Mouse (Mus musculus): Measurements from ENCODE around the gene Gemin6. TPM values are rescaled to one million over a fixed set of nuclear protein-coding genes. Genes with fewer than 3 reads are reported as not detected.
"Not testable (repeated sequence)": the region's sequence is repeated elsewhere in the genome, so short reads cannot be mapped to it uniquely, and the experiment has no call there.

Gemin6 gene
- polyA plus RNA-seq (2015; fragmentation: Nextera tagmentation; extraction: Ambion mirVana): 35.6 and 36.5 TPM in 2 replicates

DNA sequence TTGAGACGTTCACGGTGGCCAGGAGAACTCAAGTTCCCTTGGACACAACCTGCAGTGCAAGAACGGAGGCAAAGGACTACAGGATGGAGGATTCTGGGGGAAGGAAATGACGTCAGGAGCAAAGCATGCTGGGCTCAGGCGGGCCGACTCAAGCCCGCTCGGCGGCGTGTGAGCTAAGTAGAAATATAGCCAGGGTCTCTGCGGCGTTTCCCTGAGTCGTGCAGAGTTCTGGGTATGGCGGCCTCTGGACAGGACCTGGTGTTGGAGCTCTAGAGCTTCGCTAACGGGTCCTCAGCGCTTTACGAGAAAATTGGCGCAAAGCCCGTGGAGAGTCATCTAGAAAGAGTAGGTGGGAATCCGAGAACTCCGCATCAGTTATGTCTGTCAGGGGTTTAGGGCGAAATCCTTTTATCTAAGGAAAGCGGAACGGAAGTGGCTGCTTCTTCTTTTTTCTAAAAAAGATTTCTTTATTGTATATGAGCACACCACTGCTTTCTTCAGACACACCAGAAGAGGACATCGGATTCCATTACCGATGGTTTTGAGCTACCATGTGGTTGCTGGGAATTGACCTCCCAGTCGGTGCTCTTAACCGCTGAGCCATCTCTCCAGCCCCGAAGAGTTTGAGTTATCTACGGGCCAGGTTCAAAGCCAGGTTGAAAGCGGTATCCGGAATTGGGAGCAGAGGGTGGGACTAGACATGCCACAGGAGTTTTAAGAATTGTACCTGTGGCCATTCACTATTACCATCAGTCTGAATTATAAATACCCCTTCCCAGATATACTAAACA lies at the start of gene Gemin6:
Gene Gemin6 (plus strand): TSS at position 116 of the 791 bp plus-strand sequence.
- Histone ChIP-seq H3K4me3 (replicated peaks; ENCODE audit: low read length) (peak within 1 kb of the TSS; percentile 65), H3K27ac (ENCODE audit: low read length) (peak within 1 kb of the TSS; percentile 88), H3K36me3 (ENCODE audit: control insufficient read depth, insufficient read depth, low read length) (no peaks in the 10 kb centered on the region), H3K9ac (ENCODE audit: low read length) (peak within 1 kb of the TSS; percentile 81), H3K4me2 (ENCODE audit: low read depth, low read length) (peak within 1 kb of the TSS; percentile 75), H3K9me3 (replicated peaks; ENCODE audit: control insufficient read depth, low read length) (no peaks in the 10 kb centered on the region), H3K4me1 (ENCODE audit: control insufficient read depth, insufficient read depth, low read length) (no peaks in the 10 kb centered on the region), H3K27me3 (ENCODE audit: control insufficient read depth, insufficient read depth, low read length) (no peaks in the 10 kb centered on the region)
- peak; percentile 97 for ATAC-seq (ENCODE audit: insufficient read depth, low FRiP score)
- under 1% methylated on average over 33 of the region's 33 CpGs for WGBS

- H3K9me3 ChIP-seq (replicated peaks; ENCODE audit: control insufficient read depth, low read length): no peaks in the 10 kb centered on the region
- no peak overlapping the region for H3K4me2 ChIP-seq (ENCODE audit: low read depth, low read length)
- no peak overlapping the region for H3K4me3 ChIP-seq (replicated peaks; ENCODE audit: low read length)
- H3K27me3 ChIP-seq (ENCODE audit: control insufficient read depth, insufficient read depth, low read length): no peaks in the 10 kb centered on the region
- ATAC-seq (ENCODE audit: insufficient read depth, low FRiP score): no peak
- no peaks in the 10 kb centered on the region for H3K4me1 ChIP-seq (ENCODE audit: control insufficient read depth, insufficient read depth, low read length)
- no peaks in the 10 kb centered on the region for H3K36me3 ChIP-seq (ENCODE audit: control insufficient read depth, insufficient read depth, low read length)
- H3K9ac ChIP-seq (ENCODE audit: low read length): no peak overlapping the region
- no peak overlapping the region for H3K27ac ChIP-seq (ENCODE audit: low read length)
- 72% methylated on average over 19 of the region's 19 CpGs for WGBS
Measured at GRCm38 (mm10) chr17:80174699-80175385, 49.4 kb upstream of the Gemin6 start.

GRCm38 (mm10) chr17:80175386-80175739 lies 48.9 kb upstream of the Gemin6 start:
- Histone ChIP-seq H3K36me3 (ENCODE audit: control insufficient read depth, insufficient read depth, low read length) (no peaks in the 10 kb centered on the region), H3K4me3 (replicated peaks; ENCODE audit: low read length) (no peak overlapping the region), H3K27ac (ENCODE audit: low read length) (no peak overlapping the region), H3K9ac (ENCODE audit: low read length) (no peak overlapping the region), H3K4me1 (ENCODE audit: control insufficient read depth, insufficient read depth, low read length) (no peaks in the 10 kb centered on the region), H3K9me3 (replicated peaks; ENCODE audit: control insufficient read depth, low read length) (no peaks in the 10 kb centered on the region), H3K4me2 (ENCODE audit: low read depth, low read length) (no peak overlapping the region), H3K27me3 (ENCODE audit: control insufficient read depth, insufficient read depth, low read length) (no peaks in the 10 kb centered on the region)
- WGBS: 86% methylated on average over 4 of the region's 4 CpGs
- ATAC-seq (ENCODE audit: insufficient read depth, low FRiP score): no peak

DNA sequence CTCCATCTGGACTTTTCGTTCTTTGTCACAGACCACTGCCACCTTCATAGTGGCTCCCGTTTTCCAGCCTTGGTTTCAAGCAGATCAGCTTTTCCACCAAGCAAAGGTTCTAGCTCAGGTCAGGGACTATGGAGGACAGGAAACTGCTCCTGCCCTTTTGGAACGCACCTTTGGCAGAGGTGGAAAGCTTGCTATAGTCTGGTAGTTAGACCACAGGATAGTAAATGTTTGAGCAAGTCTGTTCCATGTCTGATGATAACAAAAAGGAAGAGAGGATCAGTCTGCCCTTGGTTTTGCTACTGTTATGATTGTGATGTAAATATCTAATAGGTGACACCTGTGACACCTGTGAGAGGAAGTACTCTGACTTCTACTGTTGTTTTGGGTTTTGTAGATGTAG lies 48.3 kb upstream of the Gemin6 start:
- H3K4me1 ChIP-seq (ENCODE audit: control insufficient read depth, insufficient read depth, low read length): no peaks in the 10 kb centered on the region
- H3K4me2 ChIP-seq (ENCODE audit: low read depth, low read length): no peak overlapping the region
- no peaks in the 10 kb centered on the region for H3K27me3 ChIP-seq (ENCODE audit: control insufficient read depth, insufficient read depth, low read length)
- no peaks in the 10 kb centered on the region for H3K36me3 ChIP-seq (ENCODE audit: control insufficient read depth, insufficient read depth, low read length)
- H3K4me3 ChIP-seq (replicated peaks; ENCODE audit: low read length): no peak overlapping the region
- H3K9ac ChIP-seq (ENCODE audit: low read length): no peak overlapping the region
- H3K27ac ChIP-seq (ENCODE audit: low read length): no peak overlapping the region
- 88% methylated on average over 3 of the region's 3 CpGs for WGBS
- ATAC-seq (ENCODE audit: insufficient read depth, low FRiP score): no peak
- H3K9me3 ChIP-seq (replicated peaks; ENCODE audit: control insufficient read depth, low read length): no peaks in the 10 kb centered on the region

DNA sequence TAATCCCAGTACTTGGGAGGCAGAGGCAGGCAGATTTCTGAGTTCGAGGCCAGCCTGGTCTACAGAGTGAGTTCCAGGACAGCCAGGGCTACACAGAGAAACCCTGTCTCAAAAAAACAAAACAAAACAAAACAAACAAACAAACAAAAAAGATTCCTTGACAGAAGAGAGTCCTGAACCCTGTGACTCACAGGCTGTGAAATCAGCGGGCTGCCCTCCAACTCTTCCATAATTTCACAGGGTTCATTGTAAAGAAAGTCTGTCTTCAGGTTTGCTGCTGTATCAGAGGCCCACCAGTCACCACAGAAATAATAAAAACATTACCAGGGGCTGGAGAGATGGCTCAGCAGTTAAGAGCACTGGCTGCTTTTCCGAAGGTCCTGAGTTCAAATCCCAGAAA lies 45.4 kb upstream of the Gemin6 start:
- not testable (repeated sequence) for H3K36me3 ChIP-seq (ENCODE audit: control insufficient read depth, insufficient read depth, low read length); H3K4me3 ChIP-seq (replicated peaks; ENCODE audit: low read length); H3K4me2 ChIP-seq (ENCODE audit: low read depth, low read length); H3K9me3 ChIP-seq (replicated peaks; ENCODE audit: control insufficient read depth, low read length); ATAC-seq (ENCODE audit: insufficient read depth, low FRiP score); H3K27me3 ChIP-seq (ENCODE audit: control insufficient read depth, insufficient read depth, low read length); H3K27ac ChIP-seq (ENCODE audit: low read length); H3K4me1 ChIP-seq (ENCODE audit: control insufficient read depth, insufficient read depth, low read length); H3K9ac ChIP-seq (ENCODE audit: low read length)
- WGBS: 94% methylated on average over 3 of the region's 3 CpGs

- H3K27ac ChIP-seq (ENCODE audit: low read length): no peak overlapping the region
- no peaks in the 10 kb centered on the region for H3K27me3 ChIP-seq (ENCODE audit: control insufficient read depth, insufficient read depth, low read length)
- peak; percentile 56; the same call in 1 of the 2 replicates for ATAC-seq (ENCODE audit: insufficient read depth, low FRiP score)
- H3K4me1 ChIP-seq (ENCODE audit: control insufficient read depth, insufficient read depth, low read length): no peaks in the 10 kb centered on the region
- H3K36me3 ChIP-seq (ENCODE audit: control insufficient read depth, insufficient read depth, low read length): no peaks in the 10 kb centered on the region
- no peak overlapping the region for H3K4me2 ChIP-seq (ENCODE audit: low read depth, low read length)
- H3K9ac ChIP-seq (ENCODE audit: low read length): no peak overlapping the region
- H3K4me3 ChIP-seq (replicated peaks; ENCODE audit: low read length): no peak overlapping the region
- 1% methylated on average over 6 of the region's 6 CpGs for WGBS
- no peaks in the 10 kb centered on the region for H3K9me3 ChIP-seq (replicated peaks; ENCODE audit: control insufficient read depth, low read length)
Measured at GRCm38 (mm10) chr17:80179959-80180358, 44.3 kb upstream of the Gemin6 start.

- Histone ChIP-seq H3K9me3 (replicated peaks; ENCODE audit: control insufficient read depth, low read length) (no peaks in the 10 kb centered on the region), H3K36me3 (ENCODE audit: control insufficient read depth, insufficient read depth, low read length) (no peaks in the 10 kb centered on the region), H3K27ac (ENCODE audit: low read length) (no peak overlapping the region), H3K4me3 (replicated peaks; ENCODE audit: low read length) (no peak overlapping the region), H3K27me3 (ENCODE audit: control insufficient read depth, insufficient read depth, low read length) (no peaks in the 10 kb centered on the region), H3K9ac (ENCODE audit: low read length) (no peak overlapping the region), H3K4me2 (ENCODE audit: low read depth, low read length) (no peak overlapping the region), H3K4me1 (ENCODE audit: control insufficient read depth, insufficient read depth, low read length) (no peaks in the 10 kb centered on the region)
- ATAC-seq (ENCODE audit: insufficient read depth, low FRiP score): no peak
Measured at GRCm38 (mm10) chr17:80180468-80180867, 43.8 kb upstream of the Gemin6 start.

- H3K4me2 ChIP-seq (ENCODE audit: low read depth, low read length): no peak overlapping the region
- no peaks in the 10 kb centered on the region for H3K4me1 ChIP-seq (ENCODE audit: control insufficient read depth, insufficient read depth, low read length)
- H3K36me3 ChIP-seq (ENCODE audit: control insufficient read depth, insufficient read depth, low read length): no peaks in the 10 kb centered on the region
- no peaks in the 10 kb centered on the region for H3K27me3 ChIP-seq (ENCODE audit: control insufficient read depth, insufficient read depth, low read length)
- H3K9me3 ChIP-seq (replicated peaks; ENCODE audit: control insufficient read depth, low read length): no peaks in the 10 kb centered on the region
- no peak overlapping the region for H3K27ac ChIP-seq (ENCODE audit: low read length)
- ATAC-seq (ENCODE audit: insufficient read depth, low FRiP score): no peak
- no peak overlapping the region for H3K4me3 ChIP-seq (replicated peaks; ENCODE audit: low read length)
- WGBS: 76% methylated on average over 10 of the region's 10 CpGs
- H3K9ac ChIP-seq (ENCODE audit: low read length): no peak overlapping the region
Measured at GRCm38 (mm10) chr17:80183615-80184014, 40.6 kb upstream of the Gemin6 start.

- H3K27ac ChIP-seq (ENCODE audit: low read length): no peak overlapping the region
- ATAC-seq (ENCODE audit: insufficient read depth, low FRiP score): no peak
- H3K9me3 ChIP-seq (replicated peaks; ENCODE audit: control insufficient read depth, low read length): no peaks in the 10 kb centered on the region; the same call in 1 of the 2 replicates
- 0 out of 2 replicates have a peak, but pooled peaks cover 5% of the 10 kb centered on the region for H3K36me3 ChIP-seq (ENCODE audit: control insufficient read depth, insufficient read depth, low read length)
- no peak overlapping the region for H3K4me2 ChIP-seq (ENCODE audit: low read depth, low read length)
- 66% methylated on average over 5 of the region's 5 CpGs for WGBS
- H3K27me3 ChIP-seq (ENCODE audit: control insufficient read depth, insufficient read depth, low read length): no peaks in the 10 kb centered on the region
- H3K4me1 ChIP-seq (ENCODE audit: control insufficient read depth, insufficient read depth, low read length): no peaks in the 10 kb centered on the region
- no peak overlapping the region for H3K4me3 ChIP-seq (replicated peaks; ENCODE audit: low read length)
- no peak overlapping the region for H3K9ac ChIP-seq (ENCODE audit: low read length)
Measured at GRCm38 (mm10) chr17:80193075-80193474, 31.2 kb upstream of the Gemin6 start.

Data from stomach, embryonic 16.5 days (tissue).